Mouse (Mus musculus): ENCODE results near the gene Trpm8. TPM values are rescaled to one million over a fixed set of nuclear protein-coding genes. Genes with fewer than 3 reads are reported as not detected.

The Trpm8 gene
- total RNA-seq, 2 experiments from 2014 or later, result not detected

DNA sequence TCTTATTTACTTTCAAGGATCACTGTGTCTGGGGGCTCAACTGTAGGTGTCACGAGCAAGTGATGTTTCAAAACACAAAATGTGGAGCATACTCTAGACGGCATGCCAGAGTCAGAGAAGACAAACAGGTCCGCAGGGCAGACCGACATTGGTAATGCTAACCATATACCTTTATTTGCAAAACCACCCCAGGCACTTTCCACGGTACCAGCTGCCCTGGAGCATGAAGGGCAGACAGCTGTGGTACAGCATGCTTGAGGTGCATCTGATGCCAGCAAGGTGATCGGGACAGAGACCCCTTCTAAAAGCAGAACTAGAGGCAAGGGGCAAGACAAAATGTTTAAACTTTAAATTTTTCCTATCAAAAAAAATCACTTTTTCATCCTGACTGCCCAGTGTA is 14.5 kb upstream of the Trpm8 start:
- ATAC-seq (replicated peaks; ENCODE audit: low FRiP score, poor library complexity, severe bottlenecking), result no peak

DNA sequence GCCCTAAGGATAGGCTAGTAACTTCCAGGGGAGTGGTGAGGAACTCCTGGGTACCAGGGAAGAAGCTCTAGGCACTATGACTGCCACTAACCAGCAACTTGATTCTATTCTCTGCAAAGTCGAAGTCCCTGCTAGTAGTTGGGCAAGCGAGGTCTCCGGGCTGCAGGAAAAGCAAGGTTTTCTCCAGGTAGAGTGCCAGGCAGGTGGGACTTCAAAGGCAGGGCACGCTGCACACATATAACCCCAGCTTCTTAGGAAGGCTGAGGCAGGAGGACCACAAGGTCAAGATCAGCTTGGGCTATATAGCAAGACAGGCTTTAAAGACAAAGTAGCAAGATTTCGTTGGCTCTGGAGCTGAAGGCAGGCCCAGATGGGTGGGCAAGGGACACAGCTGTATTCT is 13.7 kb upstream of the Trpm8 start:
- ATAC-seq (replicated peaks; ENCODE audit: low FRiP score, poor library complexity, severe bottlenecking), result no peak

DNA sequence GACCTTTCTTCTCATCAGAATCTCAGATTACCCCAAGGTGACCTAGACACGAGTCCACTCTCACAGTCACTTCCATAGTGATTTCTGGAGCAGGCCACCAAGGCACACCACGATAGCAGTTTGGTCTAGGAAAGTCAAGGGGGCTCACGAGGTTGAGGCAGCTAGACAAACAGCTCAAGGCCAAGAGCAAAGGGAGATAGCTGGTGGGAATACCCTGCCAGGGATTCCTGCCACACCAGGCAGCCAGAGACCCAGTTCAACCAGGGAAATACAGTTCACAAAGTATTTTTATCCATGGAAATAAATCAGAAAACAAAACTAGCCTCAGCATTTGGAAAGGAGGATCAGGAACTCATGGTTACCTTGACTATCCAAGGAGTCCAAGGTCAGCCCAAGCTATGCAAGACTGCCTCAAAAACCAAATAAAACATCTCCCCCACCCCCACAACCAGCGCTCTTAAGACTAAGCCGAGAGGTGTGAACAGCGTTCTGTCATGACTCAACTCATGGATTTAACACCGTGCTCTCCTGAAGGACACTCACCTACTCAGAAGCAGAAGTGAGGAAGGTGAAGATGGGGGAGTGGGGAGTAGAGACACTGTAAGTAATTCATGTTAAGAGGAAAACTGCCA is 13.1 kb upstream of the Trpm8 start:
- ATAC-seq (replicated peaks; ENCODE audit: low FRiP score, poor library complexity, severe bottlenecking), result no peak

DNA sequence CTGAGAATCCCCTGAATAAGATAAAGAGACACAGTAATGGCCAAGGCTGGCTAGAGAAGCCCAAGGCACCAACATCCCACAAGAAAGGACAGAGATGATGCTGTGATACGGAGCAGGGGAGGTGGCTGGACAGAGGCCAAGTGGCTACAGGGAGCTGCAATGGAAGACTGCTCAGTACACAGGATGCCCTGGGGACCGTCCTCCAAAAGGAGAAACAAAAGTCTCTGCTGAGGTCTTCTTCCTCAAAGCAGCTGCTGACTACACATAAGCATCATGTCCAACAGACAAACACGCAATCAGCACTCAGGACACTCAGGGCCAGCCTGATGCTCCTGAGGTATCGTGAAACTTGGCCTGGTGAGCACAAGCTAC is 12.6 kb upstream of the Trpm8 start:
- ATAC-seq (replicated peaks; ENCODE audit: low FRiP score, poor library complexity, severe bottlenecking), result no peak

DNA sequence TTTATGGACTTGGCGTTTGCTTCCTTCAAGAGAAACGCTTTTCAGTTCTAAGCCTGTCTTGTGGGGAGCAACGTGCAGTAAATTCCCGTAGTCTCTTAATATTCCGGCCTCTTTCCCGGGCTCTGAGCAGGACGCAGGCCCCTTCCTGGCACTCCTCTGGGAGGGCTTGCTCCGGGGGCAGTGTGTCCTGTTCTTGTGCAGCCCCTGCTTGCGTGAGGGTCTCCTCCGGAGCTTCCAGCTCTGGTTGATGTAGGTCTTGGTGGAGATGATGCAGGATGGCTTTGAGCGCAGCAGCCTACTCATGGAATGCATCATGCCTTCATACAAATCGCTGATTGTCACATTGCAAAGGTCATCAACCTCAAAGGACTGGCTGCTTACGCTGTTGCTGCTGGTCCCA is 11.3 kb upstream of the Trpm8 start:
- no peak for ATAC-seq (replicated peaks; ENCODE audit: low FRiP score, poor library complexity, severe bottlenecking)

DNA sequence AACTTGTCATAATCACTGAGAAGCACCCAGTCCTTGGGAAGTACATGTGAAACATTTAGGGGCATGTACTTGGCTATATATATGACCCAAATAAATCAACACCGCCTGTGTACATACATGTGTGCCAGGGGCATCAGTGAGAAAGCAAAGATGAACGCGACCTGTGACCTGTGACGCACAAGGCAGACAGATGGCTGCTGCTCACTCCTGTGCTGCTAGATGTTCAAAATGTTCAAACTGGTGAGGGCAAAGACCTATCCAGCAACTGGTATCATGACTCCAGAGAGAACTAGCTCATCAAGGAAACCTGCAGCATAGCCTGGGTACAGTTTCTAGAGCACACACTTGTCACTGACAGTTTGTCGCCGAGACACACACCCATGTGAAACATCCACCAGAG is 10.0 kb upstream of the Trpm8 start:
- no peak for ATAC-seq (replicated peaks; ENCODE audit: low FRiP score, poor library complexity, severe bottlenecking)

DNA sequence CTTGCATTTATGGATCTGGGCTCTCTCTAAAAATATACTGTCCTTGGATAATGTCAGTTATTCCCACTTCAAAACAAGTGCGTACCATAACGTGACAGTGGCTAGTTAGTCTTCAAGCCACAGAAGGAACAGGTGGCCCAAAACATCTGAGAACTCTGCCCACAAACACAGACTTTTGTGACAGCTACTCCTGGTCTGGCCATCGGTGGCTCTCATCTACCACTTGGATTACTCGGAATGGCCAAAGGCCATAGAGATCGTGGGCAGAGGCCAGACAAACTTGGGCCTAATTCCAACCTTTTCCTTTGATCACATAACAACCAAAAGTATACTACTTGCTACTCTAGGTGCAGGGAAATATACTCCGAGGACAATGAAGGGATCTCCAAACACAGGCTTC is 9.4 kb upstream of the Trpm8 start:
- no peak for ATAC-seq (replicated peaks; ENCODE audit: low FRiP score, poor library complexity, severe bottlenecking)

DNA sequence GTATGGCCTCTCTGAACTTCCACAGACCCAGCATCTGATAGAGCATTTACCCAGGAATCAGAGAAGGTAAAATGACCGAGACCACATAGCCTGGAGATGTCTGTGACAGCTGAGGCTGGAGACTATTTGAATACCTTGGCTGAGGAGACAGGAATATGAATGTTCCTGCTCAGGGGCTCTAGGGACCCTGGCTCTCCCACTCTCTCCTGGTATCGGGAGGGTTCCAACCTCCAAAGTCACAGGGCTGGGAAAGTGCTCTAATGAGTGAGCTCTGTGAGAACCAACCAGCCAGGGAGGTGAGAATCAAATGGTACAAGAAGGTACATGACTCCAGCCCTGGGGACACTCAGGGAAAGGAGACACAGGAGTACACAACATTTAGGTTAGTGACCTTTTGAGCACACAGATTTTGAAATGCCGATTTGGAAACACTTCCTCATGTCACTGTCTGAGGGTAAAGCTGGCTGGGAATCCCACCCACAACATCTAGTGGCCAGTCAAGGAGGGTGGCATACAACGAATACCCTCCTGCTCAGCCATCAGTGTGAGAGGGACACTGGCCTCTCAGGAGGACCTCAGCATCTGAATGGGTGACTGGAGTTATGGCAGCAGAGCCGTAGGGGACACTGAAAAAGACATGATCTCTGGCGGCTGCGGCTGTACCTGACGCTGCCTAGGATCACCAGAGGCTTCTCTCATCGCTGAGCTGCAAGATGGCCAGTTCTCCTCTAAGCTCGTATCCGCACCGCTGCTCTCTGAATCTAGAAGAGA is 7.7 kb upstream of the Trpm8 start:
- ATAC-seq (replicated peaks; ENCODE audit: low FRiP score, poor library complexity, severe bottlenecking), result no peak

DNA sequence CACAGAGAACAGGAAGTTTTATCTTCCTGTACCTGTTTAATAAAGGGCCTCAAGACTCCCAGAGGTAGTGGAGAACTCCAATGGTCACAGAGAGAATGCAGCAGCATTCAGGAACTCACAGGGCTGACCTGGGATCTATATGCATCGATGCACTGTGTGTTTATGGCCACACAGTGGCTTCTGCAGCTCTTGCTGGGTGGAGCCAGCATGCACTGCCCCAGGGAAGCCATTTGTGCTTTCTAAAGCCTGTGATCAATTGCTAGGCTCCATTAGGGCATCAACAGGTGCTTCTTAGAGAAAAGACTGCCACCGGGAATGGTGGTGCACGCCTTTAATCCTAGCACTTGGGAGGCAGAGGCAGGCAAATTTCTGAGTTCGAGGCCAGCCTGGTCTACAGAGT is 4.6 kb upstream of the Trpm8 start:
- ATAC-seq (replicated peaks; ENCODE audit: low FRiP score, poor library complexity, severe bottlenecking), result no peak

DNA sequence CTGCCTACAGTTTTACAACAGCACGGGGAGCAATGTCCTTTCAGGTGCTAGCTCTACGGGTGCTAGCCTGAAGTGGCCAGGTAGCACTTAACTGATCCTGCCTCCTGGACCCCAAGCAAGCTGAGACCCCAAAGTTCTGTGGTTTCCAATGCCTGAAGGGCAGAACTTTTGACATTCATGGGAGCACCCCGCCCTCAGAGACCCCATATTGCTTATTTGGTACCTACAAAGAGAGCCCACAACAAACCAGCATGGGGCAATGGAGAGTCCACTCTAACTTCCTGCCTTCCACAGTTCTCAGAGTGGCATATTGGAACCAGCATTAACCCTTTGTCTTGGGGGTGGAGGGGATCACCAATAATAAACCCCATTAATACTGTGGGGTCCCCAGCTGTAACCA is 4.1 kb upstream of the Trpm8 start:
- ATAC-seq (replicated peaks; ENCODE audit: low FRiP score, poor library complexity, severe bottlenecking), result no peak

DNA sequence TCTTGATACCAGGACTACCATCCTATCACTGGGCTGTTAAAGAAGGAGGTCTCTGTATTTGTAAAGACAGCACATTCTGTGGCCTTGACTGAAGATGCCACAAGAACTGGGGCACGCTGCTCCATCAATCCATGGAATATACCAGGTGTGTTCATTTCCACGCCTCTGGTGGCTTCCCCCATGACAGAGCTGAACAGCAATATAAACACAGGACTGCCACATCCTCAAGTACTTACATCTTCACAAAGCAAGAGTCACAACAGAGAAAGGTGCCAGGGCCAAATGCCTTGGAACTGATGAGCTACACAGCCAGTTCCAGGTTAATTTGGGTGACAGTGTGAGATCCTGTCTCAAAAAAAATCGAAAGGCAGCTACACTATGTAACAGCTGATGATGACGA is 3.6 kb upstream of the Trpm8 start:
- ATAC-seq (replicated peaks; ENCODE audit: low FRiP score, poor library complexity, severe bottlenecking), result no peak

DNA sequence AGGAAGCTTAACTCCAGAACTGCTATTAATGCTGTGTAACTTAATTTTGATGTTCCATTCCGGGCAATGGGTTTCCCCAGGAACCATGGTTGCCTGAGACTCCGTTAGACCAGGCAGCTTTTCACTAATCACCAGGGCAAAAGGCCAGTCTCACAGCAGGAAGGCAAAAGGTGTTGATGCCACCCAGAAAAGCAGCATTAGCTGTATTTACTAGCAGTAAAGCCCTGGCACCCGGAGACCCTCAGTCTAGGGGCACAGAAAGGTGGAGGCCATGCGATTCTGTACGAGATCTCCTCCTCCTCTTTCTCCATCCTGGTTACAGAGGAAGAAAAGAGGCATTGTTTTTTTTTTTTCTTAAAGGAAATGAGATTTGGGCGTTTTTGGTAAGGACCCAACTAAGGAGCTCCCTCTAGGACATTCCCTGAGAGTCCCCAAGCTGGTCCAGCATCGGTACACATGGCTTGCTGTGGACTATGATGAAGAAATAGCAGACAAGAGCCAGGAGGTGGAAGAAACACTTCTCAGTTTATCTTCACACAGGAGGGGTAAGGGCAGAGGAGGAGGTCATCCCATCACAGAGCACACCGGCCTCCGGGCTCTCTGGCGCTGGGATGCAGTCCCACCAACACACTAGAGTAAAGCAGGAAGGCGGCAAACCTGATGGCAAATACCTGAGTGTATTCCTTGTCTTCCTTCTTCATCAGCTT is 2.9 kb upstream of the Trpm8 start:
- ATAC-seq (replicated peaks; ENCODE audit: low FRiP score, poor library complexity, severe bottlenecking), result no peak

DNA sequence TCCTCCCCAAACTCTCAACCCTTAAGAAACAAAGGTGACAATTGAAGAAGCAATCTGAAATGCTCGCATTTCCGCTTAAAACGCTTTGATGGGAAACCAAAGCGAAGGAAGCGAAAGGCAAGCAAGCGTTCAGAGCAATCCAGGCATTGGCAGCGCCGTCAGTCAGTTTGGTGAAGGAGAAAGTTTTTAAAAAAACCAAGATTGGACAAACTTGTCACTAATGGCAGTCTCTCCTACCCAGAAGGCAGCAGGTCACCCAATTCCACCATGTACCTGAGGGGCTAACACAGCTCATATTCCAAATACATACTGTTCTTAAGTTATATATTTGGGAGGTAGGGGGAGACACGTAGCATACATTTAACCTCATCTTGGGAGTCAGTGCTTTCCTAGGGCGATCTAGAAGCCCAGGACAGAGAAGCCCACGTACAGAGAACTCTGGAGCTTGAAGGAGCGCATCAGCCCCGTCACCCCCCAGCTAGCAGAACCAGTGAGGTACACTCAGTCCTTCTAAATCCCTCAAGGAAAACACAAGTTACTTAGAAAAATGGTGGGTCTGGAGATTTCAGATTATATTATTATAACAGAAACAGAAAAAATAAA is 2.3 kb upstream of the Trpm8 start:
- ATAC-seq (replicated peaks; ENCODE audit: low FRiP score, poor library complexity, severe bottlenecking), result no peak

DNA sequence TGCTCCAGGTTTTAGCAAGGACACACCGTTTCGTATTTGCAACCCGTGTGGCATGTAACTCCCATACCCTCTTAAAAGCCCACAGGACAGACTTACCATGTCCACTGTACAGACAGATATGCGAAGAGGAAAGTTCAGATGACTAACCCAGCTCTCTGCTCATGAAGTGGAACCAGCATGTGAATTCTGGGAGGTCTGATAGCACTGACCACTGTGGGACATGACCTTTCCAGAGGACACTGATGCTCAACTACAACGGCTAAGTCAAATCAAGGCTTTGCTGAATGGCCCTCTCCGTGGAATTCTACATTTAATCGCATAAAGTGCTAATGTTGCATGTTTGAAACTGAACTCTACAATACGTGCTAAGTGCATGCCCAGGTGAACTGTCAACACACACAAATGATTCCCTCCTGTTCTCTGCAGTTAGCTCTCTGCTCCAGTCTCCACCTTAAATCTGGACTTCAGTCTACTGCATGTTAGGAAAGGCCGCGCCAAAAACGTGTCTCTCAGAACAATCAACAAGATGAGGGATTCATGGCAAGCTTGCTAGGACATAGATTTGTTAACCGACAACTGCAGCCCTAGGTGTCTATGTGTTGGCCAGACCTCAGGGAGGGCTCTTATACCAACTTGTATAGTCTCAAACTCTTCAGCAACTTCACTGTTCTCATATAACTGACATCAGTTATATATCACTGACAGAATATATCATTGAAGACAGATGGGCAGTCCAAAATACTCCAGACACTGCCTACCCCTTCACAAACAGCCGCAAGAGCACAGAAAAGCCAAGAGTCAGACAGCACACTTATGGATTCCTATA is 1.6 kb upstream of the Trpm8 start:
- peak; percentile 3 for ATAC-seq (replicated peaks; ENCODE audit: low FRiP score, poor library complexity, severe bottlenecking)

DNA sequence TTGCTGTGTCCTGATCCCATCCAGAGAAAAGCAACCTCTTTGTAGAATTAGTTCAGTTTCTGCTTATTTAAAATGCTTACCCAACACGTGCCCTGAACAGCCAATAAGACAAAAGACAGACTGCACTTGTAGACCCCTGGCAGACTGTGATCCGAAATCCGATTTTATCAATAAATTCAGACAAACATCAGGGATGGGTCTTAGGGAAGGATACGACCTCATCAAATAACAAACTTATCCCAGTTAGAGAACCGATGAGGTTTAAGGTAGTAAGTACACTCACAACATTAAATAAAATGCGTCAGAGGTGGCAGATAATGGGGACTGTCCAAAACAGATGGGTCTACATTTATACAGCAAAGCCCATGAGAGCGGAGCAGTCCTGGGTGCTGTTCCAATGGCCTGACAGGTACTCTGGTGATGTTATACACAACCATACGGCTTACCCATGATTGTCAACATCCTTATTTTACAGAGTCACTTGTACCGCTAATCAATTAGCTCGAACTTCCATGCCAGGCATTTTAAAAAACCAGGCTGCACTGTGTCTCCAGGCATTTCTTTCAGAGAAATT is 850 bp upstream of the Trpm8 start:
- peak; percentile 13 for ATAC-seq (replicated peaks; ENCODE audit: low FRiP score, poor library complexity, severe bottlenecking)

DNA sequence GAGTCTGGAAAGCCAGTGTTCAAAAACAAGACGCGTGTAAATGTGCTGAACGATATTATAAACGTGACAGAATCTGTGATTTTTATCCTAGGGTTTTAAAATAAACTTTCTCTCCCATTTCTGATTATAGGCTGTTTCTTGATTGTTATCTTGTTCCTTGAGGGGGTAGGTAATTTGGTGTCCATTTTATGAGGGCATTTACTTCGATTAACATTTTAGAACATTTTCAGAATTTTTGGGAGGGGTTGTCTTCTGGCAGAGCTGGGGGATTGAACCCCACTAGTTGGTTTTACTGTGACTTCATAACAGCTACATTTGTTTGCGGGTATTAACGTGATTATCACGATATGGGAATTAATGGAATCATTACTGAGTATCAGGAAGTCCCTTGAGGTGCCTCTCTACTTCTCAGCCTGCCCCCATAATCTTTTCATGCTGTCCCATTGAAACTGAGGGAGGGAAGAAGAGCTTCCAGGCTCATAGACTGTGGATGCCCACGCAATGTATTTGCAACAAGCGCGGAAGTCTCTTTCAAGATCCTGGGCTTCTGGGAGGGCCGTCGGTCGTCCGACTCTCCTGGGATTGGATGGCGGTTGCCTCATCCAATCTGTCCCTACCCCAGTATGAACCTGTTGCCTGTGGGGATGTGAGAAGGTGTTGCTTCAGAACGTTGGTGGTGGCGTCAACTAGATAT is 504 bp downstream of the Trpm8 start:
- no peak for ATAC-seq (replicated peaks; ENCODE audit: low FRiP score, poor library complexity, severe bottlenecking)

DNA sequence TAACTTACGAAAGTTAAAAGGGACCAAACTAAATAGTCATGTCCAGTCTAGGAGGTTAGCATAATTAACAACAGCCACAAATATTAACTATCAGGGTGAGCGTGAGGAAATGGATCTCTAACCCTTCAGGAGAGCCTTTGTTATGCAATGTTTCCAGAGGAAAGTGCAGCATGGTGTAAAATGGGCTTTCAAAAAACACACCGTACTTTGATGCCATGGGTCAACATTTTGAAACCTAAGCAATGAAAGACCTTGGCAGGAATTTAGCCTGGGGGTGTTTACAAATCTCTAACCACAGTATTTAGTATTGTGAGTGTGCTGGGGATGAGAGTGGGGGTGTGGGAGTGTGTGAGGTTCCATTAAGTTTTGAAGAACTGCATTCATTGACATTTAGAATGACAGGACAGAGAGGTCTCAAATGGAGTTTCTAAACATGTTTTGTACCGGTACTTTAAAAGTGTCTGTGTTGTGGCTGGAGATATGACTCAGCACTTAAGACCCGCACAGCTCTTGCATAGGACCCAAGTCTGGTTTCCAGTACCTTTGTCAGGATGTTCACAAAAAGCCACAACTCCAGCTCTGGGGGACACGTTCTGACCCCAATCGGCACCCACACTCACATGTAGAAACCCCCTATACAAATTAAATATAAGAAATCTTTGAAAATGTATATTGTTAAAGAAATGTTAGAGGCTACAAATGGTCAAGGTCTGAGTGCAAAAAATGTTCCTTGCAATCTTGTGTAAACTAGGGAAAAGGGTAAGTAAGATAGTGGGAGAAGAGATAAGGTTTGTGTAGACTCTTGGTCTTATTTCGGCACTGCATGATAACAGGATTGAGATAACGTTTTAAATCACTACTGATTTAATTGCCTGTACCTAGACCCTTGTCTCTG is 1.9 kb downstream of the Trpm8 start:
- no peak for ATAC-seq (replicated peaks; ENCODE audit: low FRiP score, poor library complexity, severe bottlenecking)

DNA sequence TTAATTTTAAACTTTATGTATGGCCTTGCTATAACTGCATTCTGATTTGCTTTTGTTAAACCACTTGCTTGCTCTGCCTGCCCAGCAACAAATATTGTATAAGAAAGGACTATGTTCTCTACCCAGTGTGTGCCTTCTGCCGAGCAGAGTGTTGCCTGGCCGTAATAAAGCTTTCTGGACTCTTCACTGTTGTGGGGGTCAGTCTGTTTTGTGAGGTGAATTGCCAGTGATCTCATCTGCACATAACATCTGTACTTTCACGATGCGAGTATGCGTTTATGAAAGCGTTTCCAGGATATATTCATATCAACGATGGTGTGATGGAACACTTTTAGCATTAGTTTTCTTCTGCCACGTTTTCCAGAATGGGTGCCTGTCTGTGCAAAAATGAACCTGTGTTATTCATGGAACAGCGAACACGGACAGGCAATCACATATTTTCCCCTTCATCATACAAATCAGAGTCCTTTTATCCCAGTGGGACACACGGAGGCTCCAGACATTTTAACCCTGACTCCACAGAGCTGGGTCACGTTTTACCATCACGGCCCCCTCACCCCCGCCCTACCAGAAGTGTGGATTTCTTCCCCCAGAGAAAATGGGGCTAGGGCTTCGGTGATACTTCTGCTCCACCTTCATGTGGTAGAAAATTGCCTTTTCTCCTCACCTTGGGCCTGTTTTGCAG is 2.7 kb downstream of the Trpm8 start:
- no peak for ATAC-seq (replicated peaks; ENCODE audit: low FRiP score, poor library complexity, severe bottlenecking)
